Mouse (Mus musculus): Measurements from ENCODE around the gene Supt6.

- TF ChIP-seq POLR2A (IDR thresholded peaks at IDR 0.05; ENCODE audit: insufficient read depth, low read length) (no peak), CTCF (IDR thresholded peaks at IDR 0.05; ENCODE audit: low read depth, low read length) (no peak), EP300 (IDR thresholded peaks at IDR 0.05; ENCODE audit: insufficient read depth, low read depth, low read length) (no peak)
These were observed 38.6 kb downstream of the Supt6 start for GRCm38 (mm10) chr11:78207190-78207589.

Measured in ES-Bruce4 (cell line).